Mouse (Mus musculus): Measurements from ENCODE around the gene Chrna4.

The Chrna4 gene

GRCm38 (mm10) chr2:181038644-181039355, 4.5 kb downstream of the Chrna4 start:
- DNase-seq (ENCODE audit: low read depth, low spot score) = no peak

GRCm38 (mm10) chr2:181036561-181036960, 6.8 kb downstream of the Chrna4 start:
- DNase-seq (ENCODE audit: low read depth, low spot score) = no peak

DNA sequence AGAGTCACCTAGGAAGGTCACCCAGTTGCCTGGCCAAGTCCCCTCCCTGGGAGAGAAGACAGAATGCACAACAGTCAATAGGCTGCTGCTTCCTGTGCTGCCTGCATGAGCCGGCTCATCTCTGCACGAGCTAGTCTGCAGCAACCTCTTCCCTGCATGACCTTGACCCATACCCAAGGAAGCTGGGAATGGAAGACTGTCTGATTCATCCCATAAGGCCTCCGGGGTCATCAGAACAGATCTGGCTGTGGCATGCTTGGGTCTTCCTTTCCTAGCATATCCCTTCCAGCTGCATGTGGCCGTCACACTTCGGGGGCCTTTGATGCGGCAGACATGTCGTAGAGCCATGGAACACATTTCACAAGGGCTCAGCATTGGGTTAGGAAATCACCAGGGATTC, 8.2 kb downstream of the Chrna4 start:
- DNase-seq (ENCODE audit: low read depth, low spot score) = no peak

- no peak for DNase-seq (ENCODE audit: low read depth, low spot score)
Observed at GRCm38 (mm10) chr2:181033310-181033709, 10.0 kb downstream of the Chrna4 start.

- no peak for DNase-seq (ENCODE audit: low read depth, low spot score)
Observed at GRCm38 (mm10) chr2:181032407-181032806, 10.9 kb downstream of the Chrna4 start.

DNA sequence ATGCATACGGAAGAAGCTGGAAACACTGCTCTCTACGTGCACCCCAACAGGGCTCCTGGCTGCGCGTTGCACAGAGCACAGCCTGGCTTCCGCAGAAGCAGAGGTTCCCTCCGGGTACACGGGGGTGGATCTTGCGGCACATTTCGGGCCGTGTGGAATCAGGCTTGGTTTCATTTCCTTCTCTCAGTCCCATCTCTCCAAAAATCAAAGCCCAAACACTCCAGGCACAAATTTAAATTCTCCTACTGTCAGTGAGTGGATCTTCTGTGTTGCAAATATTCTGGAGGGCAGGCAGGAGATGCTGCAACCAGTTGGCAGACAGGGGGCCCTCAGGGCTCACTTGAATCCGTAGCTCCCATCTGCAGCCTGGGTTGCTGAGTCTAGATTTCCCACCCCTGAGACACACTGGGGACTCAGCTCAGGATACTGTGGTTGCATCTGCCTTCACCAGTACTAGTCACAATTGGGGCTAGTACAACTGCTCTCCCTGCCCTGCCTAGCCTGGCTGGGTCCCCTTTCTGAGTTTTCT, 11.9 kb downstream of the Chrna4 start:
- no peak for DNase-seq (ENCODE audit: low read depth, low spot score)

DNA sequence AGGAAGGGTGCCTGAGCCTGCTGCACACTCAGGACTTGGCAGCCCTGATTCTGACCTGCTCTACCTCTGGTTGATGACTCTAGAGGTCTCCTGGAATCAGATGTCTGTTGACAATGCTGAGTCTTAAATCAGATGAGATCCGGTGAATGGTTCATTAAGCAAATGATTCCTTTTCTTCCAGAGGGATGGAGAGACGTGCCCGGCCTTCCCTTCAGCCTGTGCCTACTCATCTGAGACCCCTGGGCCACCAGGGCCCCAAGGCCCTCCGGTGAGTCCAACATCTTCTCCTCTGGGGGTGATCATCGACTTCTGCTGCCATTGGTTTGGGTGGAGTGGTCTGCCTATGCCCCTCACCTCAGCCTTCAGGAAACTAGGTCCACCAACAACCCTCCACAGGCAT, 35.0 kb downstream of the Chrna4 start:
- DNase-seq (ENCODE audit: low read depth, low spot score) = no peak

DNA sequence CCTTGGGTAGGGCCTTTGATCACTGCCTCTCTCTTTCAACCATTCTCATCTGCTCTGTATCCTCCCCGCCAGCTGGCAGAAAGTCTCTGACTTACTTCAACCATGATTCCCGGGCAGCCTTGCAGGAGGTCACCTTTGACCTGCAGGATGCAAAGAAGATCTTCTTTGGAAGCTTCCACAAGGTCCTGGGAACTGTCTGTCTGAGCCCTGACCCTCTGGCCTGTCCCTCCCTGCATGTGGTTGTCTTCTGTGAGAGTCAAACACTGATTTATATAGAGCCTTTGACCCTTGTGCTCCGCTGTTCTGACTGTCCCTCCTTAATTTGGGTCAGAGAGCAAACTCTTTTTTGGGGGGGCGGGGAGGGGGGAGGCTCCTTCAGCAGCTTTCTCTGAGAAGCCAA, 36.3 kb downstream of the Chrna4 start:
- DNase-seq (ENCODE audit: low read depth, low spot score) = no peak

- DNase-seq (ENCODE audit: low read depth, low spot score) = no peak
Observed at GRCm38 (mm10) chr2:180996905-180997304, 46.4 kb downstream of the Chrna4 start.

DNA sequence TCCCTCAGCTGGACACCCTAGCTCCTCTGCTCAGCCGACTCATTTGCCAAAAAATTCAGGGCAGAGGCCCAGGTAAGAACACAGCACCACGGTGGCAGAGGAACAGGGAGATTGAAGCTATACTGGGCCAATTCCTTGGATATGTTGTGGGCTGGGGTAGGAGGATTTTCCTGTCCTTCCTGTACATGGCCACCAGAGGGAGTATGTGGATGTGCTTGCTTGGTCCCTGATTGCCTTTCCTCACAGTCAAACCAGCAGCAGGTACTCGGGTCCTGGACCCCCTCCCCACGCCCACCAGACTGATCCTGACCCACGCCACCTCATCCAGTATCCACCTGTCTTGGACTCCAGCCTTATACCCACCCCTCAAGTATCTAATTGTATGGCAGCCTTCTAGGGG, 46.9 kb downstream of the Chrna4 start:
- DNase-seq (ENCODE audit: low read depth, low spot score) = no peak

DNA sequence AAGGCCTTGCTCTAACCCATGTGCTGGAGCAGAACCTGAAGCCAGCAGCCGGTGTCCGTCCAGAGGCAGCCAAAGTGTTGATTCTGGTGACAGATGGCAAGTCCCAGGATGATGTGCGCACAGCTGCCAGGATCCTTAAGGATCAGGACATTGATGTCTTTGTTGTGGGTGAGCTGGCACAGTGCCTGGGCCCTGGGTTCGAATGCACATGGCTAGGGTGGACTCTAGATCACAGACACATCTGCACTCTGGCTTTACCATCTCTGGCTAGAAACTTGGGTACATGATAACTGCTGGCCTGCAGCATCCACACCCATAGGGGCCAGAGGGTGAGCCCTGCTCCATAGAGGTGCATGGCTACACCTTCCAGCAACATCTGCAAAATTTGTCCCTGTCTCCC, 47.9 kb downstream of the Chrna4 start:
- DNase-seq (ENCODE audit: low read depth, low spot score) = no peak

DNA sequence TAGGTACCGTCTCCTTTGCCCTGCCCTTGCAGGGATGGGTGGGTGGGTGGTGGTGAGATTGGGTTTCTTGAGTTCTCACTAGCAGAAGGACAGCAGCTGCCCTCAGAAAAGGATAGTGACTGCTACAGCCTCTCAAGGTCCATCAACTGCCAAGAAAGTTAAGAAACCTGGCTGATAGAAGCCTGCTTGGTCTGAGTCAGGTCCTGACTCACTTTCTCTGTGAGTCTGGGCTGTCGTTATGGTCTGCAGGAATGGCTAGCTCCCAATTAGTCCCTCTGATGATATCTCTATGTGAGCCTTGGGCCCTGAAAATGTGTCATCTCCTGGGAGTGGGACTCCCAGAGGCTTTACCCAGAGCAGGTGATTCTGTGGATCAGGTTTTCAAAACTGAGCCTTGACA, 49.0 kb downstream of the Chrna4 start:
- no peak for DNase-seq (ENCODE audit: low read depth, low spot score)

DNA sequence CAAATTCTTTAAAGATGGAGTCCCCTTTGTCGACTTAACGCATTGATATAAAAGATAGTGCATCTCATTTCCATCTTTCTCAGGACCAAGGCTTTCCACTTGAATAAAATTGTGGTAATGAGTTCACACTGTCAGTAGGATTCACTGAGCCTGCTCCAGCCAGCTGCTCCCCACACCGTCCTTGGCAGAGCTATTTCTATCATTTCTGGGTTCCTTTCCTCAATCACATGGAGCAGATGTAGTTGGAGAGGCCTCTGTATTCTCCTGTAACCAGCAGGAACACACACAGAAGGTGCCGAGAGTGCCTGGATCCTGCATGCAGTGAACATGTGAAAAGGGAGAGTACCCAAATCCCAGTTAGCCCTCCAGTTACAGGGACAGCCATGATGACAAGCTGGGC, 53.0 kb downstream of the Chrna4 start:
- no peak for DNase-seq (ENCODE audit: low read depth, low spot score)

DNA sequence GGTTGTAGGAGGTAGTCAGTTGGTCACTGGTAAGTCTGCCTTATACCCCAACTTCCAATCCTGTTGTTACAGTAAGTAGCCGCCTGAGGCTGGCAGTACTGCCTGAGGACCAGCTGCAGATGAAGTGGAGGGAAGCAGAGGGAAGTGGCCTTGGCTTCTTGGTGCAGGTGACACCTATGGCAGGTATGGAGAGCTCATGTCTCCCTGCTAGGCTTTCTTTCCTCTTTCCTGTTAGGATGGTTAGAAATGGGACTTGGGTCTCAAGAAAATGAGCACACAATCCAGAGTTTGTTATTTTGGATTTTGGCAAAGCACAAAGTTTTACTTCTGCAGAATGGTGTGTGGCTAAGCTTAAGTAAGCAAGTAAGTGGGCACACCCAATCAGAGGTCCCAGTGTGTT, 54.4 kb downstream of the Chrna4 start:
- DNase-seq (ENCODE audit: low read depth, low spot score) = no peak

DNA sequence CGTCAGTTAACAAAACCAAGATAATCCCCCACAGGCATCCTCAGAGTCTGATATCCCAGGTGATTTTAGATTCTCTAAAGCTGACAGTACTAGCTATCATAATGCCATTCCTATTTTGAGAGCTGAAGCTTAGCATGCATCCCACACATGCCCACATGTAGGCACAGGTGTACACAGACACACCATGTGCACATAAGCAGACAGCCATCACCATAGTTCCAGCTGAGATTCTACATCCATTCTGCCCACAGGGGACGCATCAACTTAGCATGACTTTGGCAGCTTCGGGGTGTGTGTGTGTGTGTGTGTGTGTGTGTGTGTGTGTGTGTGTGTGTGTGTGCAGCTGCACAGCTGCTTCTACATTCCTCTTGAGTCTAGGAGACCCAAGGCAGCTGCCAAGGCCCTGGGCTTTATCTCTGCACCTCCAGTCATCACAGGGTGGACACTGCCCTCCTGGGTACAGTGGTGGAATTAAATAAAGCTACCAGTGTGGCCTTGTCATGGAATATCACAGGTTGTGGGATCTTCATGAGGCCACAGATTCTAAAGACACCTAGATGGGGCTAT, 54.9 kb downstream of the Chrna4 start:
- DNase-seq (ENCODE audit: low read depth, low spot score) = no peak

DNA sequence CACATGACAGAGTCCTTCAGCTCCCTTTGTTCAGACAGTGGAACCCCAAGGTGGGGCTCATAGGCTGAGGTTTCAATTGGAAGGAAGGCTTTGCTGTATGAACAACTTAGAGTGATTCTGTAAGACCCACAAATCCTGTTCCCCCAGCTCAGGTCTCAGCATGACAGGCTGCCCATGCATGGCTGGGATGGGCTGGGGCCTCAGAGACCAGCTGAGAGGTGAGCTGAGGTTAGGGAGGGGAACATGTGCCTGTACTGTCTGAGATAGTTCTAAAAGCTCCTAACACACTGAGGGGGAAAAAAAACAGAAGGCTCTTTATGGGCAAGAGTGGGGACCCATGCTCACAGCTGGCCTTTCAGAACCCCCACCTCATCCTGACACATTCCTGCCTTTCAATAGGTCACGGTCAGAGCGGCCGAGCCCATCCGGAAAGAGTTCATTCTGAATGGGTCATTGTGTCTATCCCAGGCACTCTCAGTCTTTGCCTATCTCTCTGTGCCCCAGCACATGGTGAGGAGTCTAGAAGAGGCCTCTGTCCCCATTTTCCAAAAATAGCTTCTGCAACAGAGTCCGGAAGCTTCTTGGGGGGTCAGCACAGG, 55.8 kb downstream of the Chrna4 start:
- DNase-seq (ENCODE audit: low read depth, low spot score) = no peak

- no peak for DNase-seq (ENCODE audit: low read depth, low spot score)
Observed at GRCm38 (mm10) chr2:180987001-180987400, 56.3 kb downstream of the Chrna4 start.

DNA sequence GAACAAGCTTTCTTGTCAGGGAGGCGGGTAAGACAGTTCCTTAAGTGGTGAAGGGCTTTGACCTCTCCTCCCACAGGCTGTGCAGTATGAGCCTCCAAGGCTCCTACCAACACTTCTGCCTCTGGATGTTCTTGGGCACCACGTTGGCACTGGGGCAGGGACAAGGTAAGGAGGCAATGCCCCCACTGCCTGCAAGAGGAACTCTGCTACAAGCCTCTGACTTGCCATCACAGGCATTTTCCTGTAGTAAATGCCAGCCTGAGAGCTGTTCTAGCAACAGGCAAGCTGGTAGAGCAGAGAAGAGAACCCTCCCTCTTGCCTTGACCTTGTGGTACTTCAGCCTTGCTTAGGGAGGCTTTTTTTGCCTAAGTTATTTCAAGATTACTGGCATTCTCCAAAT, 56.9 kb downstream of the Chrna4 start, which contains the start of gene Col20a1:
Gene Col20a1 (plus strand): TSS at position 87 of the 400 bp plus-strand sequence.
- DNase-seq (ENCODE audit: low read depth, low spot score) = no peak

GRCm38 (mm10) chr2:180985635-180986034, 57.7 kb downstream of the Chrna4 start:
- DNase-seq (ENCODE audit: low read depth, low spot score) = no peak

DNA sequence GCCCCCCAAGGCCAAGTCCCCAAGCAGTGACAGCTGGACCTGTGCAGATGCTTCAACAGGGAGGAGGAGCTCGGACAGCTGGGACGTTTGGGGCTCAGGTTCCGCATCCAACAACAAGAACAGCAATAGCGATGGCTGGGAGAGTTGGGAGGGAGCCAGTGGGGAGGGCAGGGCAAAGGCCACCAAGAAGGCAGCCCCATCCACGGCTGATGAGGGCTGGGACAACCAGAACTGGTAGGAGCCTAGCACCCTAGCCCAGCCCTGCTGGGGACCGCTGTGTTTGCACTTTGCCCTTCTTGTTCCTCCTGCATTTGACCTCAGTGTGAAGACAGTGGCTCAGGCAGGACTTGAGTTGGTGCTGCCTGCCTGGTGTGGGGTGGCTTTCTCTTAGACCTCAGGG, 62.2 kb downstream of the Chrna4 start:
- DNase-seq (ENCODE audit: low read depth, low spot score) = no peak

Measured in skeletal muscle tissue, adult 2 months (tissue).